Mouse (Mus musculus) heart, postnatal 0 days (tissue): ENCODE measurements at regions not wholly inside any gene's neighbourhood (a gene's known extent, or its start where the extent isn't known, plus 50 kb on each side); places are given as distances from the start of the nearest gene placed in this dataset.

ENCODE experiments used
- CTCF ChIP-seq: IDR thresholded peaks from 2 replicates; pipeline ENCODE4 v1.5.1; 2016; ENCODE audit warnings: antibody characterized with exemption, control low read depth, low read depth
- EP300 ChIP-seq: IDR thresholded peaks from 2 replicates; pipeline ENCODE4 v1.6.1; 2016; ENCODE audit warnings: antibody characterized with exemption, low read depth

- TF ChIP-seq CTCF: no peak
- TF ChIP-seq EP300: no peak
Observed at GRCm38 (mm10) chr12:107825921-107826320, 177.5 kb downstream of the Bcl11b start.
